ENCODE assay signal across 8 mouse cellular contexts in genomic region chr4:138463832-138464487, GRCm38 (mm10). TPM values are rescaled to one million over a fixed set of nuclear protein-coding genes. Genes with fewer than 3 reads are reported as not detected.
DNase-seq lines count a peak whose midpoint lies in the region; ATAC-seq and TF ChIP-seq lines count a peak whose summit lies in the region.

No protein-coding gene starts in this region.

- TF ChIP-seq POLR2A in kidney, adult 2 months (IDR thresholded peaks at IDR 0.05; ENCODE audit: low read depth, low read length) = no peak

- peaks cover 82% of the 10 kb centered on the region for H3K27me3 ChIP-seq in heart, embryonic 10.5 days (ENCODE audit: insufficient read depth, poor library complexity, severe bottlenecking)
- no peaks in the 10 kb centered on the region for H3K27me3 ChIP-seq in kidney, adult 2 months (replicated peaks; ENCODE audit: control insufficient read depth, insufficient read depth, low read length)
- peaks cover 97% of the 10 kb centered on the region for H3K27me3 ChIP-seq in liver, embryonic 12.5 days (replicated peaks)

- TF ChIP-seq CTCF in kidney, adult 2 months (conservative IDR thresholded peaks at IDR 0.05; ENCODE audit: insufficient read depth, insufficient read length, low read depth, low read length) = 0 out of 2 replicates have a peak, but pooled peaks have one; percentile 16

- WGBS in heart, embryonic 10.5 days = 7% methylated on average over 11 of the region's 11 CpGs
- 3% methylated on average over 11 of the region's 11 CpGs for WGBS in kidney, adult 2 months
- 3% methylated on average over 11 of the region's 11 CpGs for WGBS in liver, embryonic 12.5 days (ENCODE audit: insufficient replicate concordance)

- H3K4me2 ChIP-seq in liver, embryonic 12.5 days = peak overlapping the region; percentile 39

- peak; percentile 46; the same call in 1 of the 2 replicates for ATAC-seq in liver, embryonic 12.5 days
- ATAC-seq in monocyte, adult 5-6 weeks (replicated peaks; ENCODE audit: insufficient number of reproducible peaks, low FRiP score, low TSS enrichment, poor library complexity, severe bottlenecking) = peak; percentile 90

- peaks cover 35% of the 10 kb centered on the region for H3K4me1 ChIP-seq in heart, embryonic 10.5 days
- peaks cover 41% of the 10 kb centered on the region for H3K4me1 ChIP-seq in kidney, adult 2 months (ENCODE audit: control insufficient read depth, insufficient read depth, low read length)
- H3K4me1 ChIP-seq in liver, embryonic 12.5 days = peaks cover 24% of the 10 kb centered on the region

- H3K27ac ChIP-seq in heart, embryonic 10.5 days = peak overlapping the region; percentile 85
- peak overlapping the region; percentile 82 for H3K27ac ChIP-seq in kidney, adult 2 months (ENCODE audit: insufficient read depth, low read depth, low read length)
- H3K27ac ChIP-seq in liver, embryonic 12.5 days = peak overlapping the region; percentile 77

- peak overlapping the region; percentile 45 for H3K4me3 ChIP-seq in heart, embryonic 10.5 days
- H3K4me3 ChIP-seq in kidney, adult 2 months (ENCODE audit: insufficient read depth, low read depth, low read length) = 0 out of 2 replicates have a peak overlapping the region, but pooled peaks have one; percentile 5
- no peak overlapping the region for H3K4me3 ChIP-seq in liver, embryonic 12.5 days

- no peaks in the 10 kb centered on the region for H3K9me3 ChIP-seq in heart, embryonic 10.5 days
- no peaks in the 10 kb centered on the region for H3K9me3 ChIP-seq in liver, embryonic 12.5 days (replicated peaks)

- no peaks in the 10 kb centered on the region for H3K36me3 ChIP-seq in heart, embryonic 10.5 days
- H3K36me3 ChIP-seq in kidney, adult 2 months (ENCODE audit: control insufficient read depth, insufficient read depth, low read length) = no peaks in the 10 kb centered on the region
- H3K36me3 ChIP-seq in liver, embryonic 12.5 days = no peaks in the 10 kb centered on the region

- H3K9ac ChIP-seq in liver, embryonic 12.5 days = no peak overlapping the region

- DNase-seq in B cell, adult 2 months = peak; percentile 68 to 71
- peak; percentile 82 for DNase-seq in NIH3T3 (ENCODE audit: low read depth)
- DNase-seq in embryo, embryonic 9.5 days (ENCODE audit: extremely low spot score) = peak; percentile 71
- no peak for DNase-seq in heart, embryonic 10.5 days (ENCODE audit: low spot score)
- peak; percentile 99 for DNase-seq in kidney, adult 2 months
- peak; percentile 69 for DNase-seq in urinary bladder, postnatal 25 days (ENCODE audit: low spot score)

RNA-seq across cellular contexts. Expression of gene Camk2n1, which starts 9.8 kb away (rescaled TPM):
- 0.38 and 0.70 TPM in 2 replicates for polyA plus RNA-seq in heart, embryonic 10.5 days (2016; fragmentation: Nextera tagmentation; extraction: Ambion mirVana)
- polyA plus RNA-seq in kidney, adult 2 months (2012; rRNA removed) = 39.6 and 40.1 TPM in 2 replicates
- polyA plus RNA-seq in liver, embryonic 12.5 days (2016; fragmentation: Nextera tagmentation; extraction: Ambion mirVana) = 1.3 and 1.4 TPM in 2 replicates
- total RNA-seq in monocyte, adult 5-6 weeks (2017) = 10.8 to 19.2 TPM (median 11.3 TPM) in 3 replicates

RNA-seq across cellular contexts. Expression of gene Mul1, which starts 29.5 kb away (rescaled TPM):
- polyA plus RNA-seq in heart, embryonic 10.5 days (2016; fragmentation: Nextera tagmentation; extraction: Ambion mirVana) = 22.2 and 24.9 TPM in 2 replicates
- 31.3 and 31.8 TPM in 2 replicates for polyA plus RNA-seq in kidney, adult 2 months (2012; rRNA removed)
- 9.4 and 10.2 TPM in 2 replicates for polyA plus RNA-seq in liver, embryonic 12.5 days (2016; fragmentation: Nextera tagmentation; extraction: Ambion mirVana)
- 10.8 to 12.0 TPM (median 11.9 TPM) in 3 replicates for total RNA-seq in monocyte, adult 5-6 weeks (2017)

Comparison
In these comparisons a context has a peak if more than half of its experiments do, and no peak if none do; other contexts are left out.
1. RNA of gene Camk2n1, which starts 9.8 kb away (polyA plus RNA-seq): 39.6 to 40.1 TPM in kidney, adult 2 months; 1.3 to 1.4 TPM in liver, embryonic 12.5 days and 0.38 to 0.70 TPM in heart, embryonic 10.5 days; every median in the first group is over 10 times any median in the second.
2. Peak in every context shown above with its lines, with median percentiles within 50 percentile points of each other: H3K27ac ChIP-seq.